Mouse (Mus musculus): ENCODE results near the gene Fhl3.
"Not testable (repeated sequence)": the region's sequence is repeated elsewhere in the genome, so short reads cannot be mapped to it uniquely, and the experiment has no call there.

Fhl3 gene

GRCm38 (mm10) chr4:124710776-124711291, 10.3 kb downstream of the Fhl3 start:
- DNase-seq: peak; percentile 76

DNA sequence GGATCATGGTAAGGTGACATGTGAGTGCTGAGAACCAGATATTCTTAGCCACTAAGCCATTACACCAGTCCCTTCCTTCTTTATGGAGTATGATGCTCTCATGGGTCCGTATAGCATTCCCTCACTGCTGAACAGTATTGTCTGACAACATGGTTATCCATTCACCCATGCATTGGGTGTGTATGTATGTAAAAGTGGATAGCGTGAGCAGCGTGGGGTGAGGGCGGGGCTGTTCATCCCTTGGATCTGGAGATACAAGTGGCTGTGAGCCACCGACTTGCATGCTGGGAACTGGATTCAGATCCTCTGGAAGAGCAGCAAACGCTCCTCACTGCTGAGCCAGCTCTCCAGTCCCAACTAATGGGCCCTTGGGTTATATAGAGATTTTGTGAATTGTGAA, 12.1 kb downstream of the Fhl3 start:
- no peak for DNase-seq

- not testable (repeated sequence) for DNase-seq
Observed at GRCm38 (mm10) chr4:124713850-124714249, 13.3 kb downstream of the Fhl3 start.

DNA sequence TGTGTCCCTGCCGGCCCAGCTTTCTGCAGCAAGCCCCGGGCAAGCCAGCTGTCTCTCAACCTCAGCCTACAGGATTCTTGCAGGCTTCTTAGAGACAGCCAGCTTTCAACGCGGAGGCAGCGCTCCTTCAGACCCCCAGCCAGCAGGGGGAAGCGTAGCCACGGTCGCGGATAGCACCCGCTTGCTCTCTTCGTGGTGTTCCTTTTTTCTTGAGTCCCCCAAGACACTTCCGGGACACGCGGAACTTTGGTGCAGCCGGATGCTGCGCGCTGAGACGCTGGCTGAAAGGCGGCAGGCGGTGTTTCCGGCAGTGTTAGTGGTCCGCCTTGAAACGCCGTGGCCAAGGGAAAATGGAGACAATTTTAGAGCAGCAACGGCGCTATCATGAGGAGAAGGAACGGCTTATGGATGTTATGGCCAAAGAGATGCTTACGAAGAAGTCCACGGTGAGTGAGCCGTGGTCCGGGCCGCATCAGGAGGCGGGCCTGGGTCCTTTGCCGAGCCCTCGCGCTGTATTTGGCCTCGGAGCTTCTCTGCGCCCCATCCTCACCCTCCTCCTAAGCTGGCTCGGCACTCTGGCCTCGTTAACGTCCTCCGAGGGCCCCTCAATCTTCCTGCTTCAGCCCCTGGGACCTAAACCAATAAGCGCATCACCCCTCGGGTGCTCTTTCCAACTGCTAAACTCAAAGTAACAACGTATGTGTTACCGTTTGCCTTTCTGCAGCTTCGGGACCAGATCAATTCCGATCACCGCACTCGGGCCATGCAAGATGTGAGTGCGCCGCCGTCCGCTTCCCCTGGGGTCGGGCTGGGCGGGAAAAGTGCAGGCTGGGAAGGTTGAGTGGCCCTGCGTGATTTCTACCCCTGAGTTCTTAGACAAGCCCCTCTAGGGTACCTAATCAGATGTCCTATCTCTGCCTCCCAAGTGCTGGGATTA, 14.3 kb downstream of the Fhl3 start, which contains the start of gene Sf3a3:
Gene Sf3a3 (plus strand): TSS at position 232 of the 937 bp plus-strand sequence.
- peak; percentile 97 for DNase-seq

- no peak for DNase-seq
Observed at GRCm38 (mm10) chr4:124719101-124719500, 18.6 kb downstream of the Fhl3 start.

DNA sequence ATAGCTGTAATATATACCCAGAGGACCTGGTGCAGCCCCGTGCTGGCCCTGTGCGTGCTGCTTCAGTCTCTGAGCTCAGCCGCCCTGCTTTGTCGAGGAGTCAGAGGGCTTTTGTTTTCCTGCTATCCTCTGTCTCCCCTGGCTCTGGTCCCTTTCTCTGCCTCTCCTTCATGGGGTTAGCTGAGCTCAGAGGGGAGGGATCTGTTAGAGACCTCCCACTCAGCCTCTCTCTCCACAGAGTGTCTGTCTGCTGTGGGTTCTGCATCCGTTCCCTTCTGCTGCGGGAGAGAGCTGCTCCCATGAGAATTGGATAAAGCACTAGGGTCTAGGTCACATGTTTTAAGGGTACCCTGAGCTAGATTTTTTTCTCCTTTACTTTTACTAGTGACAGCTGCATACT, 25.6 kb downstream of the Fhl3 start:
- no peak for DNase-seq

GRCm38 (mm10) chr4:124736952-124737351, 36.5 kb downstream of the Fhl3 start:
- no peak for DNase-seq

GRCm38 (mm10) chr4:124737486-124737885, 37.0 kb downstream of the Fhl3 start:
- peak; percentile 40 for DNase-seq

- no peak for DNase-seq
Observed at GRCm38 (mm10) chr4:124738013-124738412, 37.5 kb downstream of the Fhl3 start.

DNA sequence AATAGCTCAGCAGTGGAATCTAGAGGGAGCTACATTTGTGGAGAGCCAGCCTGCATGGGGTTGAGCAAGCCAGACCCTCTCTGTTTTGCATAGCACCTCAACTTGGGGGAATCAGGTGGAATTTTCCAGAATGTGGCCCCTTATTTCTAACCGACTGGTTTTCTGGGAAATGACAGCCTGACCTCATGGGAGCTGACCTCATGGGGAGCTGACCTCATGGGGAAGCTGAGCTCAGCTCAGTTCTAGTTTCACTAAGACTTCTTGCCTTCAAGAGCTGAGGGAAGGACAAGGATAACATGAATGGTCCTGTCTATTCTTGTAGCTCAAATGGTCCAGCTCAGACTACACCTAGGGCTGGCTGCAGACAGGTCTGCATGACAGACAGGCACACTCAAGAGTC, 38.3 kb downstream of the Fhl3 start:
- DNase-seq: no peak

DNA sequence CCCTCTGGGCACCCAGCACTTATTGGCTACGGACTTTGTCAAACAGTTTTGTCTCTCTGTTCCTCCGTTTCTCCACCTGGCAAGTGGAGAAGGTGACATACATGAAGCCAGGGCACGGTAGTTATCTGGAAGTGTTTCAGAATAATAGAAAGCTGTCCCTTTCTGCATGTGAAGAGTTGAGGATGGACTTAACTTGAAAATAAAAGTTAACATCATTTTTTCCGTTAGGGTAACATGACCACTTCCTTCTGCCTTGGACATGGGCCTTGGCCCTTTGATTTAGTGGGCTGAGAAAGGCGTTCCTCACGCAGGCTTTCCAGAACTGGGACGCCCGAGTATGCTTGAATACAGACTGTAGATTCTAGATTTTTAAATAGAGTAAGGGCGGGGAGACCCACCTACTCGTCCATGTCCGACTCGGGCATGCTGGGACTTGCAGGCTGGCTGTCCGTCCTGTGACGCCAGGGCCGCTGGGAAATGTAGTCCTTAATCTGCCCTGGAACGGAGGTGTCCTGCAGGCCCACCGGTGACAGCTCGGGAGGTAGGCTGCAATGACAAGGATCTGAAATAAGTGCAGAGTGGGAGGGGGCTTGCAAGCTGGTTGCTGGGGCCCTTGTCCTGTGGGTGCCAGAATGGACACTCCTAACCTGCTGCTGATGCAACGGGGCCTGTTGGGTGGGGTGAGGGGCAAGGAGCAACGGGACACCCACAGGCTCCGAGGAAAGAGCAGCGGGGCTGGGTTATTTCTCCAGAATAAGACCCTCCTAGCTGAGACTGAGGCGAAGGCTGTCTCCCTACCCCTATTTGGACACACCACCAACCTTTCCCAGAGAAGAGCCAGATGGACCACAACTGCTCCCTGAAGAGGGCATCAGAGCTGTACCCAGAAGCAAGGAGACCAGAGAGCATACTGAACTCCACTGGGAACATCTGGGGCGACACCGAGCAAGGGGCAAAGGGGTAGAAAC, 41.2 kb downstream of the Fhl3 start, which contains the start of gene Inpp5b:
Gene Inpp5b (plus strand): TSS at position 475 of the 968 bp plus-strand sequence.
- peak; percentile 89 for DNase-seq

DNA sequence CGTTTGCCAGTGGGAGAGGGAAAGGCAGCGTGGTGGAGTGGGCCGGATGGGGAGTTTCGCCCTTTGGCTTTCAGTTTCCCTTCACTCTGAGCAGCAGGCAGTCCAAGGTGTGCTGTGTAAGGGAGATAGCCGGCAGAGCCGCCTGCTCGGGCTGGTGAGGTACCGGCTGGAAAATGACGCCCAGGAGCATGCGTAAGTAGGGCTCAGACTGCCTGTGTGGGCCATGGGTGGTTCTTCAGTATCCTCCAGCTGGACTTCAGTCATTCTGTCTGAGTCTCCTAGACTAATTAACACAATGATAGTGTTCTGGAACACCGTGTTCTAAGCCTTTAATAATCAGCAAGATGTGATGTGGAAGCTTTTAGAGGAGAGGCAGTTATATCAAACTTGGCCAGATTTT, 42.3 kb downstream of the Fhl3 start:
- DNase-seq: peak; percentile 90

GRCm38 (mm10) chr4:124746577-124746976, 46.1 kb downstream of the Fhl3 start:
- no peak for DNase-seq

- peak; percentile 88 for DNase-seq
Observed at GRCm38 (mm10) chr4:124747851-124748250, 47.4 kb downstream of the Fhl3 start.

DNA sequence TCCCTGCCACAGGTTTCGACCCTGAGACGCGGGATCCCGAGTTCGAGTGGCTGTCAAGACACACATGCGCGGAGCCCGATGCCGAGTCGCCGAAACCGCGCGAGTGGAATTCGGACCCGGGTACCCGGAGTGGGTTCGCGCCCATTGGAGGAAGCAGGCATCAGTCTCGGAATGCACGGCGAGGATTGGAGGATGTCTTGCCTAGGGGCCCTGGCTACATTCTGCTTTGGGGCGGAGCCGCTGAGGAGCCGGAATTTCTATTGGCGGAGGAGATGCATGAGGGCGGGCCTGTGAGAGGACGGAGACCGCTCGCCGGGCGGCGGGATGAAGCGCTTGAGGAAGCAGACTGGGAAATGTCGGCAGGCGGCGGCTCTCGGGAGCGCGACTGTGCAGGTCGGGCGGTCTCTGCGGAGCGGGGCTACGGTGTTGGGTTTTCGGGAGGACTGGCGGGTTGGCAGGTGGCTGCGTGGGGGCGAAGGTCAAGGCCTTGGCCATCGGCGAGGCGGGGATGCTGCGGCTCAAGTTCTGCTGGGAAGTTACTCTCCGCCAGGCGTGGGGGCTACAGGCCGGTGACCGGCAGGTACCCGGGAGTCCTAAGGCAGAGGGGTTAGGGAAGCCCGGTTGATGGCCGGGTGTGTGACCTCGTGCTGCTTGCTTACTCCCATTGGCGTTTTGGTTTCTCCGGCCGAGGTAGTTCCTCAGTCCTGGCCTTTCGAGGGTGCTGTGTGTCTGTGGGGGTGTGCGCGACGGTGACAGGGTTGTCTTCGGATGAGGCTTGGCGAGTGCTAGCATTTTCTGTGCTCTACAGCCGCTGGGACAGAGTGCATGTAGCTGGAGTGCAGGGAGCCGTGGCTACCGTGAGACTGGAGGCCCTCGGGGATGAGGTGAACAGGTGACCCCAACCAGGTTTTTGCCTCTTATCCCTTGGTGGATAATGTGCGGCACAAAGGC, 51.1 kb downstream of the Fhl3 start:
- peak; percentile 99 for DNase-seq

DNA sequence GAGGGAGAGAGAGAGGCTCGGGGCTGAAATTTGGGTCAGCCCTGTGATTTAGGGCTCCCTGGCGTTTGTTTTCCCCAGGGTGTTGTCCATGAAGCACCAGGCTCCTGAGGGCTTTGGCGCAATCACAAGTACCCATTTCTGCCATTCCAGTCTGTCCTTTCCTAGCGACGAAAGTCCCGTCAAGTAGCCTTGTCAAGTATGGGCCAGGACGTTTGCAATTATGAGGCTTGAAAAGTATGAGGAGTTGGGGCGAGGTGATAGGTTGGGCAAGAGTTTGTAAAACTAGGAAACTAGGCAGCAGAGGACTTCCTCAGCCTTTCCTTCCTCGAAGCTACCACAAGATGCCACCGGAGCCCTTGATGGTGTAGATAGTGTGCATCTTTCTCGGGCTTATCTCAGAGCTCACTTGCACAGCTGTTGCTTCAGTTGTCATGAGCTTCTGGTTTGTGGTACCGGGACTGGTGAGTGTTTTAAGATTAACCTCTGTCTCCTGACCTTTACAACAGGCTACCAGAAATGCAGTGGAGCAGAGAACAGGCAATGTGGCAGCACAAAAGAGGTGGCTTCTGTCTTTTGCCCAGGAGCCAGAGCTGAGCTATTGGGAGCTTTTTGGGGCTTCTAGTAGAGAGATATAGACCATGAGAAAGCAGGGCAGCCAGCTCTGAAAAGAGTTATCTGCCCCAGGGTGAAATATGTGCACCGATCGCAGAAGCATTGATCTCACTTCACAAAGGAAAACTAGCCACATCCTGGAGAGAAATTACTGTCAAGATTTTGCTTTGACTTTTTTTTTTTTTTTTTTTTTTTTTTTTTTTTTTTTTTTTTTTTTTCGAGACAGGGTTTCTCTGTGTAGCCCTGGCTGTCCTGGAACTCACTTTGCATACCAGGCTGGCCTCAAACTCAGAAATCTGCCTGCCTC, 52.0 kb downstream of the Fhl3 start:
- peak; percentile 79 for DNase-seq

DNA sequence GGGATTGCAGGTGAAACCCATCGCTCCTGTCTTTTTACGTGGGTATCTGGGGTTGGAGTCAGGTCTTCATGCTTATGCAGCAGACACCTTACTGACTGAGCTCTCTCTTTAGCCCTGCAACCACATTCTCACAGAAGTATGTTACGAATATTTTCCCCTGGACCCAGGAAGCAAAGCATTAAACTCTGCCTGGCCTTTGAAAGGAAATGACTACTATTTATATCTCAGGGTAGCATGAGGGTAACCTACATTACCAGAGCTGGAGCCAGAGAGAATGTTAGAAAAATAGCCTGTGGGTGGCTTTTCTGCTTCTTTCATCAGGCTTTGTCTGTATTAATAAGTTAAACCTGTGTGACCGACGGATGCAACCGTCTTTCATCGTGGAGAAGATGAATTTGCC, 55.0 kb downstream of the Fhl3 start:
- no peak for DNase-seq

All from kidney, adult 9 months (tissue).